Mouse (Mus musculus) neural tube, embryonic 12.5 days (tissue): ENCODE measurements around the gene Gdpgp1. TPM values are rescaled to one million over a fixed set of nuclear protein-coding genes. Genes with fewer than 3 reads are reported as not detected.
A peak's percentile ranks its signal among the peaks of the same experiment; 100 is the strongest.

Experiments
- ATAC-seq: fragments of 200-750 bp; cut with Nextera tagmentation; 2 replicates; pipeline ENCODE4 v1.8.0; 2017; ENCODE audit warnings: low read depth, mild to moderate bottlenecking, moderate TSS enrichment, moderate library complexity; ENCODE audit not compliant: low FRiP score
- H3K27ac ChIP-seq: fragments of 300-500 bp; sonication (generic); 2 replicates; pipeline ENCODE4 v1.5.1; 2016
- H3K27me3 ChIP-seq: fragments of 300-500 bp; sonication (generic); replicated peaks from 2 replicates; pipeline ENCODE4 v1.6.1; 2016; ENCODE audit warnings: mild to moderate bottlenecking
- H3K36me3 ChIP-seq: fragments of 300-500 bp; sonication (generic); 2 replicates; pipeline ENCODE4 v1.6.1; 2016; ENCODE audit warnings: mild to moderate bottlenecking
- H3K4me1 ChIP-seq: fragments of 300-500 bp; sonication (generic); 2 replicates; pipeline ENCODE4 v1.6.1; 2016
- H3K4me2 ChIP-seq: fragments of 300-500 bp; sonication (generic); replicated peaks from 2 replicates; pipeline ENCODE4 v1.6.1; 2016; ENCODE audit warnings: mild to moderate bottlenecking
- H3K4me3 ChIP-seq: fragments of 300-500 bp; sonication (generic); 2 replicates; pipeline ENCODE4 v1.5.1; 2016
- H3K9ac ChIP-seq: fragments of 300-500 bp; sonication (generic); 2 replicates; pipeline ENCODE4 v1.6.1; 2016; ENCODE audit warnings: mild to moderate bottlenecking
- H3K9me3 ChIP-seq: fragments of 300-500 bp; sonication (generic); 2 replicates; pipeline ENCODE4 v1.6.1; 2016; ENCODE audit warnings: mild to moderate bottlenecking
- WGBS: fragments of 180-500 bp; shearing (Covaris S2); methylation state at CpG from one replicate; pipeline ENCODE4 v1.1.7; 2016; 5-methylcytosine and 5-hydroxymethylcytosine counted together
- polyA plus RNA-seq: library from polyadenylated mRNA; unstranded; fragments of >200 nt; fragmentation: Nextera tagmentation; extraction: Ambion mirVana; gene quantifications from 2 replicates; pipeline ENCODE4 v1.2.1, GENCODE M21; 2016

The Gdpgp1 gene
- polyA plus RNA-seq, 1 experiment from 2014 or later, result 4.9 TPM

GRCm38 (mm10) chr7:80200963-80201539 is 31.6 kb upstream of the Gdpgp1 start:
- no peak overlapping the region for H3K27ac ChIP-seq

GRCm38 (mm10) chr7:80201888-80202540 is 30.7 kb upstream of the Gdpgp1 start:
- Histone ChIP-seq H3K9me3 (no peaks in the 10 kb centered on the region), H3K27ac (no peak overlapping the region; the same call in 1 of the 2 replicates), H3K4me1 (peaks cover 81% of the 10 kb centered on the region)

More at GRCm38 (mm10) chr7:80200963-80201539, 31.6 kb upstream of the Gdpgp1 start:
- no peak for ATAC-seq
- 89% methylated on average over 5 of the region's 5 CpGs for WGBS
- H3K4me3 ChIP-seq, result no peak overlapping the region
- no peak overlapping the region for H3K9ac ChIP-seq
- H3K4me2 ChIP-seq, result peak overlapping the region; percentile 77
- no peaks in the 10 kb centered on the region for H3K27me3 ChIP-seq
- H3K36me3 ChIP-seq, result peaks cover 3% of the 10 kb centered on the region; the same call in 1 of the 2 replicates
- H3K9me3 ChIP-seq, result no peaks in the 10 kb centered on the region
- peaks cover 74% of the 10 kb centered on the region for H3K4me1 ChIP-seq

GRCm38 (mm10) chr7:80202961-80203360 is 29.7 kb upstream of the Gdpgp1 start:
- H3K27me3 ChIP-seq, result no peaks in the 10 kb centered on the region
- H3K9ac ChIP-seq, result no peak overlapping the region
- H3K4me2 ChIP-seq, result 0 out of 2 replicates have a peak overlapping the region, but pooled peaks have one; percentile 25
- 89% methylated on average over 5 of the region's 5 CpGs for WGBS
- no peak overlapping the region for H3K4me3 ChIP-seq
- peaks cover 82% of the 10 kb centered on the region for H3K4me1 ChIP-seq
- no peak for ATAC-seq
- H3K9me3 ChIP-seq, result no peaks in the 10 kb centered on the region
- H3K36me3 ChIP-seq, result peaks cover 3% of the 10 kb centered on the region; the same call in 1 of the 2 replicates
- H3K27ac ChIP-seq, result 0 out of 2 replicates have a peak overlapping the region, but pooled peaks have one; percentile 50

More at GRCm38 (mm10) chr7:80201888-80202540, 30.7 kb upstream of the Gdpgp1 start:
- WGBS, result 83% methylated on average over 15 of the region's 15 CpGs
- no peak for ATAC-seq
- H3K4me3 ChIP-seq, result no peak overlapping the region
- H3K4me2 ChIP-seq, result 0 out of 2 replicates have a peak overlapping the region, but pooled peaks have one; percentile 25
- H3K27me3 ChIP-seq, result no peaks in the 10 kb centered on the region
- peaks cover 3% of the 10 kb centered on the region; the same call in 1 of the 2 replicates for H3K36me3 ChIP-seq
- H3K9ac ChIP-seq, result no peak overlapping the region

- no peaks in the 10 kb centered on the region for H3K27me3 ChIP-seq
- 0 out of 2 replicates have a peak overlapping the region, but pooled peaks have one; percentile 50 for H3K27ac ChIP-seq
- peaks cover 3% of the 10 kb centered on the region; the same call in 1 of the 2 replicates for H3K36me3 ChIP-seq
- ATAC-seq, result no peak
- H3K4me1 ChIP-seq, result peaks cover 87% of the 10 kb centered on the region
- H3K9ac ChIP-seq, result 0 out of 2 replicates have a peak overlapping the region, but pooled peaks have one; percentile 13
- 56% methylated on average over 12 of the region's 12 CpGs for WGBS
- H3K4me3 ChIP-seq, result no peak overlapping the region
- H3K4me2 ChIP-seq, result 0 out of 2 replicates have a peak overlapping the region, but pooled peaks have one; percentile 25
- H3K9me3 ChIP-seq, result no peaks in the 10 kb centered on the region
Observed at GRCm38 (mm10) chr7:80203638-80204096, 29.0 kb upstream of the Gdpgp1 start.

GRCm38 (mm10) chr7:80204362-80204761 is 28.3 kb upstream of the Gdpgp1 start:
- ATAC-seq, result no peak
- H3K36me3 ChIP-seq, result peaks cover 3% of the 10 kb centered on the region; the same call in 1 of the 2 replicates
- no peak overlapping the region for H3K4me3 ChIP-seq
- WGBS, result 88% methylated on average over 4 of the region's 4 CpGs
- peaks cover 84% of the 10 kb centered on the region for H3K4me1 ChIP-seq
- H3K4me2 ChIP-seq, result no peak overlapping the region
- H3K9me3 ChIP-seq, result no peaks in the 10 kb centered on the region
- no peak overlapping the region for H3K27ac ChIP-seq
- H3K27me3 ChIP-seq, result no peaks in the 10 kb centered on the region
- no peak overlapping the region for H3K9ac ChIP-seq

- no peak overlapping the region for H3K27ac ChIP-seq
- ATAC-seq, result no peak
- no peak overlapping the region for H3K9ac ChIP-seq
- no peak overlapping the region for H3K4me3 ChIP-seq
- H3K9me3 ChIP-seq, result no peaks in the 10 kb centered on the region
- 87% methylated on average over 7 of the region's 7 CpGs for WGBS
- no peak overlapping the region for H3K4me2 ChIP-seq
- H3K27me3 ChIP-seq, result no peaks in the 10 kb centered on the region
- peaks cover 3% of the 10 kb centered on the region; the same call in 1 of the 2 replicates for H3K36me3 ChIP-seq
- H3K4me1 ChIP-seq, result peaks cover 81% of the 10 kb centered on the region
Observed at GRCm38 (mm10) chr7:80204961-80205360, 27.7 kb upstream of the Gdpgp1 start.

GRCm38 (mm10) chr7:80205705-80206589 is 26.7 kb upstream of the Gdpgp1 start:
- Histone ChIP-seq H3K4me2 (no peak overlapping the region), H3K36me3 (peaks cover 3% of the 10 kb centered on the region; the same call in 1 of the 2 replicates), H3K9me3 (no peaks in the 10 kb centered on the region), H3K4me1 (peaks cover 71% of the 10 kb centered on the region), H3K27me3 (no peaks in the 10 kb centered on the region), H3K4me3 (no peak overlapping the region), H3K27ac (no peak overlapping the region), H3K9ac (no peak overlapping the region)
- no peak for ATAC-seq
- WGBS, result 90% methylated on average over 12 of the region's 12 CpGs

- no peak for ATAC-seq
- H3K4me3 ChIP-seq, result no peak overlapping the region
Observed at GRCm38 (mm10) chr7:80207314-80207731, 25.3 kb upstream of the Gdpgp1 start.

GRCm38 (mm10) chr7:80208026-80208642 is 24.5 kb upstream of the Gdpgp1 start:
- H3K36me3 ChIP-seq, result peaks cover 6% of the 10 kb centered on the region
- no peak for ATAC-seq
- H3K27ac ChIP-seq, result no peak overlapping the region
- no peak overlapping the region for H3K4me2 ChIP-seq
- H3K9me3 ChIP-seq, result no peaks in the 10 kb centered on the region
- H3K4me3 ChIP-seq, result no peak overlapping the region
- H3K4me1 ChIP-seq, result peaks cover 50% of the 10 kb centered on the region
- WGBS, result 87% methylated on average over 18 of the region's 18 CpGs
- no peak overlapping the region for H3K9ac ChIP-seq
- no peaks in the 10 kb centered on the region for H3K27me3 ChIP-seq

More at GRCm38 (mm10) chr7:80207314-80207731, 25.3 kb upstream of the Gdpgp1 start:
- 80% methylated on average over 3 of the region's 3 CpGs for WGBS
- Histone ChIP-seq H3K4me2 (no peak overlapping the region), H3K9me3 (no peaks in the 10 kb centered on the region), H3K9ac (no peak overlapping the region), H3K27ac (no peak overlapping the region), H3K36me3 (peaks cover 3% of the 10 kb centered on the region; the same call in 1 of the 2 replicates), H3K27me3 (no peaks in the 10 kb centered on the region), H3K4me1 (peaks cover 58% of the 10 kb centered on the region)

GRCm38 (mm10) chr7:80208738-80209430 is 23.8 kb upstream of the Gdpgp1 start:
- ATAC-seq, result no peak
- 84% methylated on average over 10 of the region's 10 CpGs for WGBS
- H3K4me3 ChIP-seq, result no peak overlapping the region
- H3K9me3 ChIP-seq, result no peaks in the 10 kb centered on the region
- peaks cover 12% of the 10 kb centered on the region for H3K36me3 ChIP-seq
- H3K27ac ChIP-seq, result no peak overlapping the region
- H3K9ac ChIP-seq, result peak overlapping the region; percentile 33; the same call in 1 of the 2 replicates
- peaks cover 43% of the 10 kb centered on the region for H3K4me1 ChIP-seq
- no peak overlapping the region for H3K4me2 ChIP-seq
- H3K27me3 ChIP-seq, result no peaks in the 10 kb centered on the region

- H3K27me3 ChIP-seq, result no peaks in the 10 kb centered on the region
- no peak for ATAC-seq
- H3K27ac ChIP-seq, result no peak overlapping the region
- H3K9ac ChIP-seq, result 0 out of 2 replicates have a peak overlapping the region, but pooled peaks have one; percentile 5
- peaks cover 36% of the 10 kb centered on the region; the same call in 1 of the 2 replicates for H3K4me1 ChIP-seq
- no peak overlapping the region for H3K4me3 ChIP-seq
- H3K4me2 ChIP-seq, result no peak overlapping the region
- H3K36me3 ChIP-seq, result peaks cover 12% of the 10 kb centered on the region
- no peaks in the 10 kb centered on the region for H3K9me3 ChIP-seq
- WGBS, result 79% methylated on average over 6 of the region's 6 CpGs
Observed at GRCm38 (mm10) chr7:80209669-80210068, 23.0 kb upstream of the Gdpgp1 start.
